Mouse (Mus musculus): ENCODE measurements around the gene Cdh13.

GRCm38 (mm10) chr8:119159794-119160193 lies 876.3 kb downstream of the Cdh13 start:
- TF ChIP-seq CTCF (IDR thresholded peaks at IDR 0.05; ENCODE audit: insufficient read depth, low read length) = no peak
- TF ChIP-seq POLR2A (IDR thresholded peaks at IDR 0.05; ENCODE audit: borderline replicate concordance, extremely low read depth, low read depth, low read length) = no peak
